Mouse (Mus musculus) heart, postnatal 0 days (tissue): ENCODE data around the gene Tmtc3.

ENCODE experiments used
- CTCF ChIP-seq: IDR thresholded peaks from 2 replicates; pipeline ENCODE4 v1.5.1; 2016; ENCODE audit warnings: antibody characterized with exemption, control low read depth, low read depth
- EP300 ChIP-seq: IDR thresholded peaks from 2 replicates; pipeline ENCODE4 v1.6.1; 2016; ENCODE audit warnings: antibody characterized with exemption, low read depth

- TF ChIP-seq CTCF, result no peak
- no peak for TF ChIP-seq EP300
Observed at GRCm38 (mm10) chr10:100486701-100487096, 451 bp downstream of the Tmtc3 start.
